Mouse (Mus musculus) cerebellum, adult (tissue): Measurements from ENCODE around the gene Rpn1.

Experiments
- ATAC-seq: cut with Nextera tagmentation; 2 replicates; pipeline ENCODE4 v1.9.2; 2017; ENCODE audit warnings: mild to moderate bottlenecking, moderate library complexity, mixed read lengths; ENCODE audit not compliant: insufficient number of reproducible peaks, low FRiP score, low TSS enrichment

The Rpn1 gene

GRCm38 (mm10) chr6:88064072-88064642 lies 20.1 kb upstream of the Rpn1 start:
- ATAC-seq = no peak

DNA sequence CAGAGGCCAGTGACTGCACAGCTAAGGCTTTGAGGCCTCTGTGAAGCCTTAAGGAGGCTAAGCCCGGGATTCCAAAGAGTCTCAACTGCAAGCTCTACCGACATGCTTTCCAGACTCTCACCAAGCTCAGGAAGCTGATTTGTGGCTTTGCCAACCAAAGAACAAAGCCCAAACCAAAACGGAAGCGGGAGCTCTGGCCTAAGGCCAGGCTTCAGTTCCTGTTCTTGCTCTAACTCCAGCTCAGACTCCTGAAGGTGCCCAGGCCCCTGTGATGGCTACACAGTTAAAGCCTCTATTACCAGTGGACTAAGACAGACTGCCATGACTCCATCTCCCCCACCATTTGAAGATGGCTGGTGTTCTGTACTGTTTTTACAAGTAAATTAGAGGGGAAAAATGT lies 19.2 kb upstream of the Rpn1 start:
- ATAC-seq = no peak

DNA sequence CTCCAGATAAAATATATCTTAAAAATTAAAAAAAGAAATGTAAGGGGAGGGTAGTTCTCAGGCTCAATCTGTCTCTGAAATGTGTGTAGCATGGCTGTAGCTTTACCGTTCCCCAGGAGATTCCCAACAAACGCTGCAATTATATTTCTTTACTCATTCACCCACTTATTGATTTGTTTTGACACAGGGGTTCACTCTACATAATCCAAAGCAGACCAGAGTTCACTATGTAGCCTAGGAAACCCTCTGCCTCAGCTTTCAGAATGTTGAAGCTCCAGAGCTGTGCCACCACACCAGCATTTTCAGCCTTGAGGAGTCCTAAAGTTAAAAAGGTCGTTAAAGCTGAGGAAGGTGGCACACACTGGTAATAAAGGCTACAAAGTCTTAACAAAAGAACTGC lies 18.3 kb upstream of the Rpn1 start:
- no peak for ATAC-seq

GRCm38 (mm10) chr6:88067722-88068121 lies 16.6 kb upstream of the Rpn1 start:
- ATAC-seq = no peak

DNA sequence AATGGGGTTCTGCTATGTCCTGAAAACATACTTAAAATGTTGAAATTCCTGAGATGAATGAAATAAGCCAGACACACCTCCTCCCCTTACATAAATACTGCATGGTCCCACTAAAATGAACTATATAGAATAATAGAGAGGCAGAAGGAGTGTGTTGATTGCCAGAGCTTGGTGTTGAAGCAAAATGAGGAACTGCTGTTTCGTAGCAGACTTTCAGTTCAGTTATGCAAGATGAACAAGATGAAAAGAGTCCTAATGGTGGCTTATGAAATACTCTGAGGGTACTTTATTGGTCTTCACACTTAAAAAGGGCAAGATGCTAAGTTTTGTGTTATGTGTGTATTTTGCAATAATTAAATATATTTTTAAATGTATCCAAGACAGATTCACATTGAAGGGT lies 15.5 kb upstream of the Rpn1 start:
- no peak for ATAC-seq

DNA sequence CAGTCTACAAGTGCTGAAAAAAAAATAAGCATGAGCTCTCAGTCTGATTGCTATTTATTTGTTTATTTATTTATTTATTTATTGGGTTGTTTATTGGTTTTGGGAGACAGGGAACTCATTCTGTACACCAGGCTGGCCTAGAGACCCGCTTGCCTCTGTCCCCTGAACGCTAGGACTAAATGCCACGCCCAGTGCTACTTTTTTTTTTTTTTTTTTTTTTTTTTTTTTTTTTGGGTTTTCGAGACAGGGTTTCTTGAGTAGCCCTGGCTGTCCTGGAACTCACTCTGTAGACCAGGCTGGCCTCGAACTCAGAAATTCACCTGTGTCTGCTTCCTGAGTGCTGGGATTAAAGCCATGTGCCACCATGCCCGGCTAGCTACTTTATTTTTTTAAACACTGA lies 13.8 kb upstream of the Rpn1 start:
- no peak for ATAC-seq

DNA sequence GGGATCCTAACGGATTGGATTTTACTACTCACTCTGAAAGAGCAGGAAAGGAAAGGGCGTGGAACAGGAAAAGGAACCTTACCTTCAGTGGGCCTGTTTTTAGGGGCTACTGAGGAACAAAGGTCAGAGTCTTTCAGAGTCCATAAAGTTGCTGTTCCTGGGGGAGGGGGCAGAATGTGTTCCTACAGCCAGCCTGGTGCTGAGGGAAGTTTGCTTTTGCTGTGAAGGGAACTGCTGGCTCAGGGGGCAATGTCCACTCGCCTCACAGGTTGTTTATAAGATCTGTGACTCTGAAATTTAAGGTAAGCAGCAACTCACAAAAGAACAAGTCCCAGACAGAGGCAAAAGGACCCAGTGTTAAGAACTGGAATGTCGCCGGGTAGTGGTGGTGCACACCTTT lies 13.1 kb upstream of the Rpn1 start:
- ATAC-seq = no peak

DNA sequence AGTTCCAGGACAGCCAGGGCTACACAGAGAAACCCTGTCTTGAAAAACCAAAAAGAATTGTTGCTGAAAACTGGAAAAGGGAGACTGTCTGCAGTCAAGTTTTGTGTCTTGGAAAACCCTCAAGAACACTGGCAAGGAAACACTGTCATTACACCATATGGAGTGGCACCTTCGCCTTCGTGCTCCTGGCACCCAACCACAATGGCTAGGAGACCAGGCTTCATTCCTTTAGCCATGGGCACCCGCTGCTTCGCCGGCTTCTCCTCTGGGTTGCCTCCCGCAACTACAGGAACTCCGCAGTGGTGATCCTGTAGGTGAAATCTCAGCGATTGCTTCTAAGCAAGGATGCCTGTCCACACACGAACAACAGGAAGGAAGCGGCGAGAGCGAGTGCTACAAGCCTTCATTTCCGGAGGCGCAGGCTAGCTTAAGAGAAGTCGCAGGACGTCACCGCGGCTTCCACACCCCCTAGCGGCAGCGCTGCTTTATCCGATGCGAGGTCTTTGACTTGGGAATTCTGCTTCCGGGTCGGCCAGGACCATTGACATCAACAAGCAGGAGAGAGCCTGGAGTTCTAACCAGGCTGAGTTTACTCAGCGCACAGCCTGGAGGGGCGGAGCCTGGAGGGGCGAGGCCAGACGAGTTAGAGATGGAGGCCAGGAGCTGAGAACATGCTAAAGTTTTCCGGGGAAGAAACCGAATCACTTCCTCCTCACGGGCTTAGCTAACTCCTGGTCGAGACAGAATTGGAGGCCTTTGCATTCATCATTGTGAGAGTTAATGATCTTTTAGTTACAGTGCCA lies 9.3 kb upstream of the Rpn1 start:
- ATAC-seq = peak; percentile 96

DNA sequence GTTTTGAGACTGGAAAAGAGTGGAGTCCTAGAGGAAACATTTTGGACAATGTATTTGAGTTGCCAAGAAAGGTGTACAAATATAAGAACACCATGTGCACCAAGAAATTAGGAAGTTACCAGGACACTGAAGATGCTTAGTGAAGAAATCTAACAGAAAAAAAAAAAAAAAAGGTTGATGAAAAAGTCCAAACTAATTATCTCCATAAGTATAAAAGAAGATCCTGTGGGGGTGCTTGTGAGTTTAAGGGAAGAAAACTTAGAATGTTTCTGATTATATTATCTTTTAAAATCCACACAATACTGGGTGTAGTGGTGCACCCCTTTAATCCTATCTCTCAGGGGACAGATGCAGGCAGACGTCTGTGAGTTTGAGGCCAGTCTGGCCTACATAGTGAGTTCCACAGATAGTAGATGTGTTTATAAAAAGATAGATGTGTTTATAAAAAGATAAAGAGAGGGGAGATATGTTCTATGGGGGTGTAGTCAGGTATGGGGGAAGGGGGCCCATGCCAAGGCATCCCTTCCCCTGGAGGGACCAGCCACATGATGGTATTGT lies 8.2 kb upstream of the Rpn1 start:
- ATAC-seq = no peak

DNA sequence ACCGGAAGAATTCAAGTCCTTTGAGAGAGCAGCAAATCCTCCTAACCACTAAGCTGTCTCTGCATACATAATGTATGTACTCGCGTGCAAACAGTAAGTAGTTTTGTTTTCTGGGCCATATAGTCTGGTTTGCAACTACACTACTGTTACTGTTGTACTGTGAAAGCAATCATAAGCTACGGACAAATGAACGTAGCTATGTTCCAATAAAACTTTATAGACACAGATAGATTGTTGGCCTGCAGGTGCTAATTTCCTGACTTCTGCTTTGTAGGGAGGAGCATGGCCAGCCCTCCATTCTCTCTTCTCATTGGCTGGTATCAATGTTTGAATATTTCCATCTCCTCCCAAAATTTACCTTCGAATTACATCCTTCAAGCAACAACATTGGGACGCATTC lies 1.2 kb upstream of the Rpn1 start:
- ATAC-seq = no peak

GRCm38 (mm10) chr6:88083672-88084071 lies 610 bp upstream of the Rpn1 start:
- ATAC-seq = no peak

- ATAC-seq = no peak
These were observed 4.7 kb downstream of the Rpn1 start for GRCm38 (mm10) chr6:88088971-88089370.

DNA sequence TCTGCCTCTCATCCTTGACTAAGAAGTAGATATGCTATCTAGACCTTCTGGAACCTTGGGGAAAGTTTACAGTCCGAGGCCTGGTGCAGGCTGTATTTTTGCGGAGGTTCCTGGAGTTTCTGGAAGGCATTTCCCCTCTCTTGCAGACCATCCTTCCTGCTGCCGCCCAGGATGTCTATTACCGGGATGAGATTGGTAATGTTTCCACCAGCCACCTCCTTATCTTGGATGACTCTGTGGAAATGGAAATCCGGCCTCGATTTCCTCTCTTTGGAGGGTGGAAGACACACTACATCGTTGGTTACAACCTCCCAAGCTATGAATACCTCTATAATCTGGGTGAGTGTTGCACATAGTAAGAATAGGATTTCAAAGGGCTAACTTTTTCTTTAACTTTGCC lies 11.1 kb downstream of the Rpn1 start:
- no peak for ATAC-seq

DNA sequence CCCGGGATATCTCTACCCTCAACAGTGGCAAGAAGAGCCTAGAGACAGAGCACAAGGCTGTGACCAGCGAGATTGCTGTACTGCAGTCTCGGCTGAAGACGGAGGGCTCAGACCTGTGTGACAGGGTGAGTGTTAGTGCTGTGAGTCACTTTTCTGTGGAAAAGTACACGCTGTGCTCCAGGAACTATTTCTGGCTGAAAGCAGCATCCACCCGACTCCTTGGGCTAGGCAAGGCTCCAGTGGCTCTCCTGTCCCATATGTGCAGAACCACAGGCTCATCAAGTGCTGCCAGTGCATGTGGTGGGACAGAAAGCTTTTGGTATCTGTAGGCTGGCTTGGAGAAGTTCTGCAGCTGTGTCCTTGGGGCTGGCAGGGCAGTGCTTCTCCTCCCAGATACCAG lies 17.8 kb downstream of the Rpn1 start:
- no peak for ATAC-seq

DNA sequence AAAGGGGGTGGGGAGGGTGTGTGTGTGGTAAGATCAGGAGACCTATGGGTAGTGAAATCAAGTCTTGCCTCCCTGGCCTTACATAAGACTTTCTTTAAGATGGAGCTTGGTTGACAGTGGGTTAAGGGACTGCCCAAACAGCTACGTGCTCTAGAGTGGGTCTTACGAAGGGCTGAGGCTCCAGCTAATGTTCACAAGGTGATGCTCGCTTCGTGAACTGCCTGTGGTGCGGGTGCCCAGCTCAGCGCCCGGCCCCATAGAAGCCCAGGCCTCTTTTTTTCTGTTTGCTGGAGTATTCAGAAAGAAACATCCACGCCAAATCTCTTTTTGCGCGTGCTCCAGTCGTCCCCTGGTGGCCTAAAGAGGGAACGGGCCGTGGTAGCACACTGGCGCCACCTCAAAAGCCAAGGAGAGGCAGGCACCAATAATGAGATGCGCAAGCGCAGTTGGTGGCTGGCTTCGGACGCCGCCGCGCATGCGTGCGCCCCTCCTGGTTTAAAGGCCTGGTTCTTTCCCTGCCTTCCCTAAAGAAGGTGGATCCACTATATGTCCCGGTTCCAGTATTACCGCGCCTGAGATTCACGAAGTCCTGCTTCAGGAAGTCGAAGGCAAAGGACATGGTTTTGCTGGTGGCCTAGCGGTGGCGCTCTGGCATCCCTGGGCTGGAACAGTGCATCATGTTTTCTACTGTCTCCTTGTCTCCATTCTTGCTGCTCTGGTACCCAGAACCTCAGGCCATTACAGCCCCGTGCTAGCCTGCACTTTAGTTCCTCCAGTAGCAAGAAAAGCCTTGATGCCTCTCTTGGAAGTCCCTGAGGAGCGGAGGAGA lies 21.7 kb downstream of the Rpn1 start:
- ATAC-seq = peak; percentile 87

DNA sequence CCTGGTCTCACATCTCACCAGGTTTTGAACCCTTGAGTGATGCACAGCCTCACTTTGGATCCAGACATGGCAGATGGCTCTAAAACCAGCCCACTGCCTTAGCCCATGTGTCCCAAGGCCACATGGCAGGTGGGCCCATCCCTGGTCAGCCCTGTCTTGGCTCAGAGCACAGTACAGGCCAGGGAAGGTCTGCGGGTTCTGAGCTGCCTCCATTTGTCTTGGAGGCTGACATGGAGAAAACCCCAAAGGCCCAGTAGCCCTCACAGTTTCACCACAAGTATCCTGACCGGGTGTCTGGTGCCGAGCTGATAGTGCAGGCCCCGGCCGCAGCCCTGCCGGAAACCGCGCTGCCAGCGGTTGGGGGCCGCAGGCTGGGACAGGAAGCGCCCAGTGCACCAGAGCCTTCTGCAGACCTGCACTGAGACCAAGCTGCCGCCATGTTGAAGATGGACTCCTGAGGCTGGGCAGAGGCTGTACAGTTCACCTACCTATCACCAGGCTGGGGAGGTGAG lies 22.4 kb downstream of the Rpn1 start:
- ATAC-seq = no peak

DNA sequence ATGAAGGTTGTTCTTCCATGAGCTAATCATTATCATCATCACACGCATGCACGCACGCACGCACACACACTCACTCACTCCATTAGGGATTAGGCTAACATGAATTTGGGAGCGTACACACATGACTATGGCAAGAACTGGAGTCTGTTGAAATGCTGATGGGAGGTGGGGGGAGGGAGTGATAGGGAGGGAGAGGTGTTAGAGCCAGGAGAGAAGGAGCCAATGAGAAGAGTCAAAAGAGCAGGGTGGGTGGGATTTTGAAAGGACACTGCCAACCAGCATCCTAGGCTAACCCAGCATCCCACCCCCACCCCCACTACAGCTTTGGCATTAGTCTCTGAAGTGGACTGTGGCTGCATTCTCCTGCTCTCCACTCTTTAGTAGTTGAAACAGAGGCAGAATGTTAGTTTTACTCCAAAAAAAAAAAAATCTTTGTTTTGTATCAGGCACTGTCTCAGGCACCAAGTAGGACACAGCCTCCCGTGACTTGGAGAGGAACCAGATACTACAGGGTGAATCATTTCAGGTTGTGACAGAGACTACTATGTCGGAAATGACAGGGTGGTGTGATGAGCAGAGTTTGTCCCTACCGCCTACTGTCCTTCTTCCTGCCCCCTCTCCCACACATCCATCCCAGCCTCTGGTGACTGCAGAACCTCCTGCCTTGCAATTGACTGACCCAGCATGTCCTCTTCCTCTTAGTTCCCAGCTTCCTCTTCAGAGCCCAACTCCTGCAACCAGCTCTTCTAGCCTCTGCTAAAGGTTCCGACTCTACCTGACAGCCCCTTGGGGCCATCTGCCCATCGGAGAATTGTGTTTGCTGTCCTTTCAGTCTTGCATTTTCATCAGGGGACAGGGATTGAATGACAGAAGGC lies 23.6 kb downstream of the Rpn1 start:
- ATAC-seq = no peak

- ATAC-seq = 0 out of 2 replicates have a peak, but pooled peaks have one; percentile 48
These were observed 28.9 kb downstream of the Rpn1 start for GRCm38 (mm10) chr6:88113139-88113538.

GRCm38 (mm10) chr6:88114414-88114813 lies 30.1 kb downstream of the Rpn1 start:
- no peak for ATAC-seq
